Mouse (Mus musculus) G1E (cell line): ENCODE measurements at regions not wholly inside any gene's neighbourhood (a gene's known extent, or its start where the extent isn't known, plus 50 kb on each side); places are given as distances from the start of the nearest gene placed in this dataset.

Source experiments
- ATAC-seq: 2 replicates; pipeline ENCODE4 v1.8.0; 2016; ENCODE audit warnings: mild to moderate bottlenecking; ENCODE audit not compliant: insufficient number of reproducible peaks, poor library complexity, low FRiP score, severe bottlenecking; ENCODE audit errors: extremely low read depth
- DNase-seq: peaks from one replicate; pipeline ENCODE4 v3.0.0; 2012; ENCODE audit warnings: low spot score
- H3K27me3 ChIP-seq: 2 replicates; pipeline ENCODE4 v1.6.1; 2012; ENCODE audit warnings: mild to moderate bottlenecking, low read length, inconsistent platforms; ENCODE audit not compliant: insufficient read depth
- H3K36me3 ChIP-seq: replicated peaks from 2 replicates; pipeline ENCODE3; 2012; ENCODE audit warnings: mild to moderate bottlenecking, inconsistent platforms
- H3K4me1 ChIP-seq: 2 replicates; pipeline ENCODE4 v1.6.1; 2012; ENCODE audit warnings: low read depth, low read length, inconsistent platforms, mixed read lengths; ENCODE audit not compliant: insufficient read depth
- H3K4me3 ChIP-seq: 2 replicates; pipeline ENCODE4 v1.5.1; 2012; ENCODE audit warnings: low read depth, mild to moderate bottlenecking, inconsistent platforms, low read length, moderate library complexity, mixed read lengths
- H3K9me3 ChIP-seq: replicated peaks from 2 replicates; pipeline ENCODE4 v1.6.1; 2012; ENCODE audit warnings: inconsistent platforms
- CTCF ChIP-seq: IDR thresholded peaks from 2 replicates; pipeline ENCODE4 v1.5.1; 2012; ENCODE audit warnings: low read depth, low read length, inconsistent platforms, mixed read lengths
- GATA1 ChIP-seq: IDR thresholded peaks from 2 replicates; pipeline ENCODE4 v1.6.1; 2012; ENCODE audit warnings: borderline replicate concordance, low read length, inconsistent platforms, mixed read lengths
- GATA2 ChIP-seq: IDR thresholded peaks from 2 replicates; pipeline ENCODE4 v1.6.1; 2012; ENCODE audit warnings: low read depth, low read length, inconsistent platforms, borderline replicate concordance
- POLR2AphosphoS5 ChIP-seq: IDR thresholded peaks from 2 replicates; pipeline ENCODE4 v1.6.1; 2012; ENCODE audit warnings: low read depth, low read length, inconsistent platforms; ENCODE audit not compliant: insufficient replicate concordance
- TAL1 ChIP-seq: conservative IDR thresholded peaks from 2 replicates; pipeline ENCODE4 v1.6.1; 2012; ENCODE audit warnings: low read depth, low read length, inconsistent platforms, mixed read lengths

DNA sequence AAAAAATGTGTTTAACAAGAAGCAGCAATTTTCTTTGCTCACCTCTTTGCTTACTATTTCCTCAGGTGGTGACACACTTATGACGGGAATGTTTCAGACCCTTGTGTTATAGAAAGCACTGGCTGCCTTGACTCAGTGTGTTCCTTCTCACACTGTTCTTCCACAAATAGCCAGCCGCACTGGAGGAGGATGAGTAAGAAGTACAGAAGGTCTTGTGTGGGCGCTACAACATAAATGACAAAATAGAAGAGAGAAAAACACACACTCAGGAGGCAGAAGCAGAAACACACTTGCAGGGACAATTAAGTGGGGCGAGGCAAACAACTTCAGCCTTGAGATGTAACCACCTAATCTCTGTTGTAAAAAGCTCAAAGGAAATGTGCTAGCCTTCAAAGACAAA, 292.2 kb upstream of the Pkn2 start:
- Histone ChIP-seq H3K36me3 (no peaks in the 10 kb centered on the region), H3K4me3 (no peak overlapping the region), H3K27me3 (no peaks in the 10 kb centered on the region), H3K9me3 (peaks cover 9% of the 10 kb centered on the region), H3K4me1 (no peaks in the 10 kb centered on the region)
- TF ChIP-seq GATA2 = no peak
- TF ChIP-seq GATA1 = no peak
- no peak for TF ChIP-seq CTCF
- no peak for TF ChIP-seq POLR2AphosphoS5
- no peak for TF ChIP-seq TAL1
- ATAC-seq = no peak
- DNase-seq = no peak

- ATAC-seq = no peak
Observed at GRCm38 (mm10) chr3:143162444-143162843, 280.6 kb upstream of the Pkn2 start.

DNA sequence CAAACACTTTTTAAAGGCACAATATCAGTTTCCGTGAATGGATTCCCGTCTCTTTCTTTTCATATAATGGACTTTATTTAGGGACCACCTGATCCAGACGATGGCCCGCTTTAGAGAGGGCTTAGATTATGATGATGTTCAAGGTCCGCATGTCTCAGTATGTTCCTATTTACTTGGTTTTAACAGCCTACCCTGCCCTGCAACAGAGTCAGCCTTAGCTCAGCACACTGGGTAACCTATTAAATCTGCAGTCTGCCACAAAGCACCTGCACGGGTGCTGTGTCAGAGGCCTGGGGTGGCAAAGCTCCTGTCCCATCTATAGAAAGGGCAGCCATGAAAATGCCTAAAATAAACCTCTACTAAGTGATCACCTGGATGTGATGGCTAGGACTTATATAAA, 280.2 kb upstream of the Pkn2 start:
- ATAC-seq = no peak
- TF ChIP-seq TAL1 (no peak), POLR2AphosphoS5 (no peak)
- H3K36me3 ChIP-seq = no peaks in the 10 kb centered on the region
- H3K9me3 ChIP-seq = peaks cover 9% of the 10 kb centered on the region
- H3K4me1 ChIP-seq = no peaks in the 10 kb centered on the region
- no peak overlapping the region for H3K4me3 ChIP-seq
- no peak for DNase-seq
- no peaks in the 10 kb centered on the region for H3K27me3 ChIP-seq

More at GRCm38 (mm10) chr3:143162444-143162843, 280.6 kb upstream of the Pkn2 start:
- DNase-seq = no peak
- Histone ChIP-seq H3K9me3 (peaks cover 9% of the 10 kb centered on the region), H3K27me3 (no peaks in the 10 kb centered on the region), H3K4me3 (no peak overlapping the region), H3K4me1 (no peaks in the 10 kb centered on the region), H3K36me3 (no peaks in the 10 kb centered on the region)
- TF ChIP-seq CTCF (no peak), POLR2AphosphoS5 (no peak), GATA2 (no peak), TAL1 (no peak), GATA1 (no peak)

GRCm38 (mm10) chr3:143158568-143158967, 276.8 kb upstream of the Pkn2 start:
- H3K4me3 ChIP-seq = no peak overlapping the region
- ATAC-seq (no peak), DNase-seq (no peak)
- no peaks in the 10 kb centered on the region for H3K4me1 ChIP-seq
- no peaks in the 10 kb centered on the region for H3K27me3 ChIP-seq
- H3K9me3 ChIP-seq = peaks cover 7% of the 10 kb centered on the region
- no peaks in the 10 kb centered on the region for H3K36me3 ChIP-seq
- TF ChIP-seq POLR2AphosphoS5 (no peak), CTCF (no peak), GATA1 (no peak), TAL1 (no peak), GATA2 (no peak)

DNA sequence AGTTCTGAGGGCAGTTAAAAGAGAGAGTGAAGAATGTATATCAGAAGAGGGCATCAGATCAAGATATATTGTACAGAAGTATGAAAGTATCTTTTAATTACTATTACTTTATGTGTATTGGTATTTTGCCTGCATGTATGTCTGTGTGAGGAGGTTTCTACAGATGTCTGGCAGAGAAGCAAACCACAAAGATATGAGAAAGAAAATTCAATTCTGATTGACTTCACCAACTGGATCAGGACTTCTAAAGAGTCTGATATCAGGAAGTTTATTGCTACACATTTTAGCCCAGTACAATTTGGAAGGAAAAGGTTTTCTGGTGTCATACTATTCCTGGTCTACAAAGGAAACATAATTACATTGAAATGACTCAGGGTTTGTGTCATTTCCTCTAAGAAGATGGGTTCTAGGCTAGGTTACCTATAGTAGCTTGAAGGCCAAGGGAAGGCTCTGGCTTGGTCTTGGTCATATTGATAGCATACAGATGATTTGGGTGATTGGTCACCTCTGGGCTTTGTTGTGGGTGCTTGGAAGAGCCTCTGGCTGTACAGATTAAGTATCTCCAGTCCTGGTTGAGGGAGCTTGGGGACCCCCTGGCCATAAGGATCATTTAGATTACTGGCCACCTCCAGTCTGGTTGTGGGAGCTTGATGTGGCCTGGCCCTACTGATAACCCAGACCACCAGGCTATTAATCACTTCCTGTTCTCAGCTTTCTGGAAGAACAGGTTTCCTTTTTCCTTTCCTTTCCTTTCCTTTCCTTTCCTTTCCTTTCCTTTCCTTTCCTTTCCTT, 275.1 kb upstream of the Pkn2 start:
- no peaks in the 10 kb centered on the region for H3K36me3 ChIP-seq
- peaks cover 9% of the 10 kb centered on the region for H3K9me3 ChIP-seq
- DNase-seq (no peak), ATAC-seq (peak; percentile 26; the same call in 1 of the 2 replicates)
- TF ChIP-seq POLR2AphosphoS5 (no peak), TAL1 (no peak), GATA2 (no peak), GATA1 (no peak), CTCF (no peak)
- no peak overlapping the region for H3K4me3 ChIP-seq
- H3K4me1 ChIP-seq = no peaks in the 10 kb centered on the region
- no peaks in the 10 kb centered on the region for H3K27me3 ChIP-seq

- ATAC-seq = no peak
- no peaks in the 10 kb centered on the region for H3K27me3 ChIP-seq
Observed at GRCm38 (mm10) chr3:143156174-143156573, 274.4 kb upstream of the Pkn2 start.

More at GRCm38 (mm10) chr3:143156174-143156573, 274.4 kb upstream of the Pkn2 start:
- peaks cover 9% of the 10 kb centered on the region for H3K9me3 ChIP-seq
- no peak for TF ChIP-seq POLR2AphosphoS5
- TF ChIP-seq TAL1 = no peak
- TF ChIP-seq CTCF = no peak
- no peak for TF ChIP-seq GATA1
- no peak overlapping the region for H3K4me3 ChIP-seq
- H3K4me1 ChIP-seq = no peaks in the 10 kb centered on the region
- no peak for DNase-seq
- H3K36me3 ChIP-seq = no peaks in the 10 kb centered on the region
